Mouse (Mus musculus) forebrain, embryonic 11.5 days (tissue): Measurements from ENCODE around the gene Trak2. TPM values are rescaled to one million over a fixed set of nuclear protein-coding genes. Genes with fewer than 3 reads are reported as not detected.

ENCODE experiments used
- polyA plus RNA-seq: library from polyadenylated mRNA; unstranded; fragments of >200 nt; fragmentation: Nextera tagmentation; extraction: Ambion mirVana; gene quantifications from 2 replicates; pipeline ENCODE4 v1.2.1, GENCODE M21; 2014

Gene Trak2
- polyA plus RNA-seq, 1 experiment from 2014 or later: 12.0 TPM

Other genes with a start within 250 kb of the Trak2 start
- 11.9 and 12.6 TPM in 2 replicates for gene Casp8, start 178.1 kb downstream of the Trak2 start, polyA plus RNA-seq
- 34.2 and 35.4 TPM in 2 replicates for gene Stradb, start 92 bp upstream of the Trak2 start, polyA plus RNA-seq
- not detected in 2 replicates for gene C2cd6, start 121.5 kb upstream of the Trak2 start, polyA plus RNA-seq
- gene Tmem237, start 147.0 kb upstream of the Trak2 start, polyA plus RNA-seq: 54.9 TPM in 2 replicates
- 0.61 and 0.69 TPM in 2 replicates for gene Mpp4, start 190.0 kb upstream of the Trak2 start, polyA plus RNA-seq